ENCODE assay signal across 13 mouse cellular contexts in the genomic region with DNA sequence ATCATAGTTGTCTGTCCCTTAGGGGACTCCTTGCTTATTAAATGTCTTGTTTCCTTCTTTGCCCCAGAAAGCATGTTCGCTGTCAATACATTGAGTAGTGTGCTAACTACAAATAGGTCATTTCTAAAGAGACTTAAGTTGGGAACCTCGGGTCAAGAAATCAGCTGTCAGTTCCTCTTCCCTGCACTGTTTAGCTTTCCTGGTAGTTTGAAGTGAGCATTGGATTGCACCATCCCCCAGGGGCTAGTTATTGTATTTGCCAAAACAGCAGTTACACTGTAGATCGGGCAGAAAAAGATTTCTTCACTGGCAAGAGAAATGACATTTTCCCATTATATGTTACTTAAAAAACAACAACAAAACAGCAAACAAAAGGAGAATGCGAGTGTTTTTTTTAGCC.
"Had no signal": no experiment of that assay in that cellular context is flagged by ENCODE, and none has a peak within 500 bp of the region (broad histone marks: within the 10 kb centered on the region; RNA-seq: fewer than 3 reads in every experiment).

No protein-coding gene starts in this region.

- H3K9me3 ChIP-seq: liver, embryonic 13.5 days; megakaryocyte, embryonic 14.5 days; midbrain, embryonic 10.5 days; midbrain, embryonic 13.5 days had no signal

- H3K4me2 ChIP-seq: liver, embryonic 13.5 days had no signal

- DNase-seq: kidney, adult 18-20 months; kidney, adult 9 months; kidney, postnatal 14 days; liver, embryonic 13.5 days; thymus, adult 18-20 months; thymus, postnatal 36 days had no signal

- H3K36me3 ChIP-seq: liver, embryonic 13.5 days; midbrain, embryonic 10.5 days; midbrain, embryonic 13.5 days had no signal

- H3K4me3 ChIP-seq: liver, embryonic 13.5 days; megakaryocyte, embryonic 14.5 days; myocyte had no signal

- H3K27ac ChIP-seq: left cerebral cortex, adult 2 months; liver, embryonic 13.5 days; midbrain, embryonic 13.5 days; stomach, postnatal 0 days had no signal

- H3K9ac ChIP-seq: liver, embryonic 13.5 days; lung, embryonic 14.5 days; midbrain, embryonic 13.5 days had no signal

- H3K27me3 ChIP-seq: megakaryocyte, embryonic 14.5 days had no signal
